Mouse (Mus musculus): ENCODE measurements around the gene Olfr519.

Olfr519 gene

GRCm38 (mm10) chr7:108894320-108894719 is at the start of gene Olfr519:
Gene Olfr519 (minus strand): TSS chr7:108894420.
- no peak for DNase-seq

GRCm38 (mm10) chr7:108944002-108944401 is 49.8 kb upstream of the Olfr519 start:
- DNase-seq: peak; percentile 13 to 32

GRCm38 (mm10) chr7:108941466-108941865 is 47.2 kb upstream of the Olfr519 start:
- no peak for DNase-seq

- no peak for DNase-seq
Measured at GRCm38 (mm10) chr7:108936591-108936990, 42.4 kb upstream of the Olfr519 start.

DNA sequence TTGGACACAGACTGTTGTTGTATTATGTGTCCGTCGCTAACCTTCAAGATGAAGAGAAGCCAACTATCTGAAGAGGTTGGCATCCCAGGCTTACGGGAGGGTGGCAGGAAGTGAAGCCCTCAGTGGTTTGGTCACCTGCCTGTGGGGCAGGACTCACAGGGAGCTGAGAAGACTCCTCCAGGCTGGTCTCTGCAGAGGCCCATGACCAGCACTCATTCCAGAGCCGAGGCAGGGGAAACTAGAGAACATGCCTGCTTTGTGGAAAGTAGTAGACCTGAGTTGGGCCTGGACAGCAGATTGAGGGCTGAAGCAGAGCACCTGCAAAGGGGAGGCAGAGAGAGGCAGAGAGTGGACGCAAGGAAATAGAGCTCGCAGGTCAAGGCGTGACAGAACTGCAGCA is 41.2 kb upstream of the Olfr519 start:
- no peak for DNase-seq

- no peak for DNase-seq
Measured at GRCm38 (mm10) chr7:108934836-108935235, 40.6 kb upstream of the Olfr519 start.

GRCm38 (mm10) chr7:108933794-108934731 is 39.8 kb upstream of the Olfr519 start, which contains the start of gene Eif3f:
Gene Eif3f (plus strand): TSS chr7:108934417.
- peak; percentile 91 for DNase-seq

GRCm38 (mm10) chr7:108929726-108930393 is 35.6 kb upstream of the Olfr519 start, which contains the start of gene Nlrp10:
Gene Nlrp10 (minus strand): TSS chr7:108930178.
- DNase-seq: no peak

- DNase-seq: no peak
Measured at GRCm38 (mm10) chr7:108928280-108929188, 34.3 kb upstream of the Olfr519 start.

DNA sequence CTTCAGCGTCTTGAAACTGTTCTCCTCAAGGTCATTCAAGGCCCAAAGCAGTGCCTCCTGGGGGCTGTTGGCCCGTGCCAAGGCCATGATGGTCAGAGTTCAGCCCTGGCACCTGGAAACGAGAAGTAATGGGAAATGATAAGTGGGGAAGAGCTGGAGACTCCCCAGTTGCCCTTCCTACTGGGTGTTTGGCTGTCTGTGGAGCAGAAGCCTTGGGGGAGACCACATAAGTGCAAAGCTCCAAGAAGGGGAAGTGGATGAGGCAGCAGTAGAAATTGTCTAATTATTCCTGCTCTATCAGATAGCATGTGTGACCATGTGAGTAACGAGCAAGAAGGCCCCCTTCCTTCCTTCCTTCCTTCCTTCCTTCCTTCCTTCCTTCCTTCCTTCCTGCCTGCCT is 32.8 kb upstream of the Olfr519 start:
- no peak for DNase-seq

- no peak for DNase-seq
Measured at GRCm38 (mm10) chr7:108903969-108904368, 9.7 kb upstream of the Olfr519 start.

GRCm38 (mm10) chr7:108884906-108885305 is 9.3 kb downstream of the Olfr519 start, which contains the start of gene Olfr518:
Gene Olfr518 (minus strand): TSS chr7:108885006.
- DNase-seq: no peak

DNA sequence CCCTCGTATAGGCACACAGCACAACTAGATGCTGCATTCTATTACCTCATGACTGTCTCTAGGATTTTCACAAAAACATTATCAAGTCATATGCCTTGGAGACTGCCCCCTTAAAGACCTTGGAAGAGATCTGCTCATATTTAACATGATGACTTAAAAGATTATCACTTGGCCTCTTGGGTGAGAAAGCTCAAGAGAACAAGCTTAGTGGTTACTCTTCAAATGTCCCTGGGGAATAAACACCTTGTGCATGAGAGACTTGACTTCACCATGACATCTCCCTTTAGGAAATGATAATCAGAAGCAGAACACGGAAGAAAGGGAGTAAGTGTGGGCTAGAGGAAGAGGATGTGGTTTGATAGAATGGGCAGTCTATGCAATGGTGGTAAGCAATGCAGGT is 21.9 kb downstream of the Olfr519 start, which contains the start of gene Olfr517:
Olfr517 (minus strand) TSS at position 101 of the 400 bp plus-strand sequence.
- DNase-seq: no peak

- DNase-seq: no peak
Measured at GRCm38 (mm10) chr7:108850429-108850828, 43.8 kb downstream of the Olfr519 start, which contains the start of gene Olfr516. Gene Olfr516 (minus strand): TSS chr7:108850529.
